Mouse (Mus musculus) lung, adult 2 months (tissue): Measurements from ENCODE around the gene Sstr5.

ENCODE experiments used
- CTCF ChIP-seq: fragments of 200-500 bp; IDR thresholded peaks from 2 replicates; pipeline ENCODE4 v1.5.1; 2011; ENCODE audit warnings: mild to moderate bottlenecking, low read length, control low read depth; ENCODE audit not compliant: insufficient read depth
- POLR2A ChIP-seq: fragments of 200-500 bp; IDR thresholded peaks from 2 replicates; pipeline ENCODE4 v1.6.1; 2011; ENCODE audit warnings: low read depth, mild to moderate bottlenecking, control low read depth, low read length, borderline replicate concordance; ENCODE audit errors: extremely low read depth

DNA sequence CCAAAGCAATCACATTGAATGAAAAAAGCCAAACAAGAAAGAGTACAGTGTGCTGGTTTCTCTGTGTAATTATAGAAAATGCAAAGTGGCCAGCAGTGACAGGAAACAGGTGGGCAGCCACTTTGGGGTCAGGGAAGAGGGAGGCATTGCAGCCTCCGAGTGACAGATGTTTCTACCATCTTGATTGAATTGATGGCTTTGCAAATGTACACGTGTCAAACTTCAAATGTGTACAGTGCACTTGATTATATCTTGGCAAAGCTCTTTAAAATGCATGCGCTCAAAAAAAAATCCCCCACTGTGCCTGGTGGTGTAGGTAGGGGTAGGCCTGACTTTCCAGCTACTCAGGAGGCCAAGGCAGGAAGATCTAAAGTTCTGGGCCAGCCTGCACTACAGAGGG, 54.2 kb downstream of the Sstr5 start:
- TF ChIP-seq CTCF (no peak), POLR2A (no peak)
